8 mouse cellular contexts compared by ENCODE assay signal in genomic region chr13:74493911-74494679, GRCm38 (mm10). TPM values are rescaled to one million over a fixed set of nuclear protein-coding genes. Genes with fewer than 3 reads are reported as not detected.
A peak's percentile ranks its signal among the peaks of the same experiment; 100 is the strongest.
DNase-seq lines count a peak whose midpoint lies in the region; ATAC-seq and TF ChIP-seq lines count a peak whose summit lies in the region.

Zfp825 (minus strand) TSS chr13:74493992.

- peak within 1 kb of the TSS; percentile 87 for H3K27ac ChIP-seq in bone marrow macrophage, adult 2 months (ENCODE audit: insufficient read depth, low read depth, low read length)
- H3K27ac ChIP-seq in embryonic fibroblast, embryonic 13.5 days (ENCODE audit: insufficient read depth, low read length), result peak within 1 kb of the TSS; percentile 34
- peak within 1 kb of the TSS; percentile 84 for H3K27ac ChIP-seq in kidney, embryonic 14.5 days (ENCODE audit: low read depth, low read length)
- peak within 1 kb of the TSS; percentile 88 for H3K27ac ChIP-seq in limb, embryonic 15.5 days

- under 1% methylated on average over 23 of the region's 23 CpGs for WGBS in kidney, embryonic 14.5 days
- under 1% methylated on average over 23 of the region's 23 CpGs for WGBS in limb, embryonic 15.5 days

- no peaks in the 10 kb centered on the region for H3K36me3 ChIP-seq in kidney, embryonic 14.5 days (ENCODE audit: control insufficient read depth, insufficient read depth, low read length)
- no peaks in the 10 kb centered on the region for H3K36me3 ChIP-seq in limb, embryonic 15.5 days

- H3K27me3 ChIP-seq in kidney, embryonic 14.5 days (ENCODE audit: control insufficient read depth, insufficient read depth, low read length), result no peaks in the 10 kb centered on the region
- H3K27me3 ChIP-seq in limb, embryonic 15.5 days, result no peaks in the 10 kb centered on the region

- peak within 1 kb of the TSS; percentile 79 for H3K9ac ChIP-seq in kidney, embryonic 14.5 days (ENCODE audit: low read depth, low read length)
- peak within 1 kb of the TSS; percentile 62 for H3K9ac ChIP-seq in limb, embryonic 15.5 days

- DNase-seq in A20 (ENCODE audit: low read depth, low spot score), result peak; percentile 91
- peak; percentile 74 to 79 for DNase-seq in heart, adult 9 months (ENCODE audit: low spot score in 2 of 2)
- peak; percentile 5 to 9 for DNase-seq in monocyte, adult 2 months (ENCODE audit: low read depth in 1 of 2, low spot score in 2 of 2)
- DNase-seq in spleen, postnatal 36 days (ENCODE audit: low spot score in 2 of 2), result peak; percentile 80 to 85

- ATAC-seq in kidney, embryonic 14.5 days (ENCODE audit: low FRiP score, low TSS enrichment), result peak; percentile 99
- ATAC-seq in limb, embryonic 15.5 days (ENCODE audit: insufficient number of reproducible peaks, low FRiP score, low TSS enrichment, low read depth), result peak; percentile 90

- H3K4me3 ChIP-seq in bone marrow macrophage, adult 2 months (ENCODE audit: insufficient read depth, low read length), result peak within 1 kb of the TSS; percentile 76
- H3K4me3 ChIP-seq in embryonic fibroblast, embryonic 13.5 days (ENCODE audit: insufficient read depth, low read length), result peak within 1 kb of the TSS; percentile 71
- peak within 1 kb of the TSS; percentile 67 for H3K4me3 ChIP-seq in kidney, embryonic 14.5 days (ENCODE audit: low read length)
- peak within 1 kb of the TSS; percentile 63 for H3K4me3 ChIP-seq in limb, embryonic 15.5 days

- H3K4me1 ChIP-seq in bone marrow macrophage, adult 2 months (ENCODE audit: control insufficient read depth, insufficient read depth, low read length), result no peaks in the 10 kb centered on the region
- no peaks in the 10 kb centered on the region for H3K4me1 ChIP-seq in embryonic fibroblast, embryonic 13.5 days (ENCODE audit: control insufficient read depth, insufficient read depth, low read length)
- H3K4me1 ChIP-seq in kidney, embryonic 14.5 days (ENCODE audit: control insufficient read depth, insufficient read depth, low read length), result no peaks in the 10 kb centered on the region
- H3K4me1 ChIP-seq in limb, embryonic 15.5 days, result 0 out of 2 replicates have a peak, but pooled peaks cover 5% of the 10 kb centered on the region

- TF ChIP-seq CTCF in bone marrow macrophage, adult 2 months (IDR thresholded peaks at IDR 0.05; ENCODE audit: low read depth, low read length), result no peak
- TF ChIP-seq CTCF in embryonic fibroblast, embryonic 13.5 days (IDR thresholded peaks at IDR 0.05; ENCODE audit: borderline replicate concordance, insufficient read depth, low read length), result no peak

- no peak for TF ChIP-seq POLR2A in bone marrow macrophage, adult 2 months (IDR thresholded peaks at IDR 0.05; ENCODE audit: borderline replicate concordance, low read depth, low read length)
- peak; percentile 88 for TF ChIP-seq POLR2A in embryonic fibroblast, embryonic 13.5 days (IDR thresholded peaks at IDR 0.05; ENCODE audit: low read depth, low read length)

- no peaks in the 10 kb centered on the region for H3K9me3 ChIP-seq in kidney, embryonic 14.5 days (ENCODE audit: control insufficient read depth, low read length)
- H3K9me3 ChIP-seq in limb, embryonic 15.5 days, result no peaks in the 10 kb centered on the region

- peak within 1 kb of the TSS; percentile 79 for H3K4me2 ChIP-seq in kidney, embryonic 14.5 days (replicated peaks; ENCODE audit: low read depth, low read length)
- peak within 1 kb of the TSS; percentile 80 for H3K4me2 ChIP-seq in limb, embryonic 15.5 days

RNA-seq across cellular contexts. Expression of gene Zfp825, which starts in this region (rescaled TPM):
- 15.2 and 17.6 TPM in 2 replicates for polyA plus RNA-seq in bone marrow macrophage, adult 2 months (2012; ENCODE audit: insufficient read depth, insufficient read length, missing spikeins)
- polyA plus RNA-seq in embryonic fibroblast, embryonic 13.5 days (2011; ENCODE audit: insufficient read length, low read depth, missing spikeins), result 12.9 and 16.4 TPM in 2 replicates
- polyA plus RNA-seq in kidney, embryonic 14.5 days (2014; fragmentation: Nextera tagmentation; extraction: Ambion mirVana), result 27.3 and 29.3 TPM in 2 replicates
- polyA plus RNA-seq in limb, embryonic 15.5 days (2015; fragmentation: Nextera tagmentation; extraction: Ambion mirVana), result 20.1 and 21.5 TPM in 2 replicates

Comparison
In these comparisons a context has a peak if more than half of its experiments do, and no peak if none do; other contexts are left out.
1. Peak in every context shown above with its lines: DNase-seq, ATAC-seq, H3K4me3 ChIP-seq and H3K27ac ChIP-seq.
2. DNase-seq: peak in every context shown above with its lines; median percentile 91 in A20; 82 in spleen, postnatal 36 days; 76 in heart, adult 9 months; 7 in monocyte, adult 2 months.
3. H3K27ac ChIP-seq: peak in every context shown above with its lines; median percentile 88 in limb, embryonic 15.5 days; 87 in bone marrow macrophage, adult 2 months; 84 in kidney, embryonic 14.5 days; 34 in embryonic fibroblast, embryonic 13.5 days.